Mouse (Mus musculus) left cerebral cortex, adult 8-10 months (tissue): ENCODE results near the gene Mdm4. TPM values are rescaled to one million over a fixed set of nuclear protein-coding genes. Genes with fewer than 3 reads are reported as not detected.
"Not testable (repeated sequence)": the region's sequence is repeated elsewhere in the genome, so short reads cannot be mapped to it uniquely, and the experiment has no call there.

Experiments used
- DNase-seq, 2 experiments: peaks; one replicate each; pipeline ENCODE4 v3.0.0; 2022; ENCODE audit warnings: low spot score in 2 of 2
- total RNA-seq, 4 experiments: library from RNA; stranded (reverse); gene quantifications; 2 replicates each; pipeline ENCODE4 v1.2.4; 2022

The Mdm4 gene
- total RNA-seq, 4 experiments from 2014 or later = 78.7 to 86.6 (median 81.7) TPM

DNA sequence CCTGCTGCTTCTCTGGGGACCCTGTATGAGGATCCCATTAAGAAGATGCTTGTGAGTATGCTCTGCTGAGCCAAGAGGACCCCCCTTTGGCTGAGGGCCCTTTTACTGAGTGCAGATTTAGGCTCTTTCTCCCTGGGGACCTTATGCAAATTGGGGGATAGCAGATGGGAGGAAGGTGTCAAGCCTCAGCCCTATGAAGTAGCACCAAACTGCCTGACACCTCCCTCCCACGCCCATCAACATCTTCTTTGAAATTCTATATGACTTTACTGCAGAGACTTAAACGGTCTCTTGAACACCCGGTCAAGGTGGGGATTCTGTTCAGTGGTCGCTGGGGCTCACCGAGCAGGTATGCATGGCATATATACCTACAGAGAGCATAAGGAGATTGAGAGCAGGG, 22.7 kb upstream of the Mdm4 start:
- DNase-seq = no peak

- no peak for DNase-seq
Measured at GRCm38 (mm10) chr1:133051829-133052228, 21.5 kb upstream of the Mdm4 start.

GRCm38 (mm10) chr1:133050001-133050431, 19.7 kb upstream of the Mdm4 start:
- no peak for DNase-seq

DNA sequence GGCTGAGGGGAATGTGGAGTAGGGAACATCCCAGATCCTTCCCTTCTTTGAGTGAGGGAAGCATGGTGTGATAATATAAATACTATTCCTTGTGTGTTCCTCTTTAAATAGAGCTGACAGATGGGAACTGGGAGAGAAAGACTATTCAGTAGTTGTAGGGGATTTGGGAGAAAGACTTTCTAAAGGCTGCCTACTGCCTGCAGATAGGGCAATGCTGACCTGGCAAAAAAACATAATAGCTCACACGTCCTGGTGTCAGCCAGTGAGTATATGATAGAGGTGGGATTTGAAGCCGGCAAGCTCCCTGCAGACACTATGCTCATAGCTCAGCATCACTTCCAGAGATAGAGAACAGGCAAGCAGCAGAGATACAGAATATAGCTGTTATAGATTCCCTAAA, 18.3 kb upstream of the Mdm4 start:
- no peak for DNase-seq

- no peak for DNase-seq
Measured at GRCm38 (mm10) chr1:133047575-133047974, 17.2 kb upstream of the Mdm4 start.

DNA sequence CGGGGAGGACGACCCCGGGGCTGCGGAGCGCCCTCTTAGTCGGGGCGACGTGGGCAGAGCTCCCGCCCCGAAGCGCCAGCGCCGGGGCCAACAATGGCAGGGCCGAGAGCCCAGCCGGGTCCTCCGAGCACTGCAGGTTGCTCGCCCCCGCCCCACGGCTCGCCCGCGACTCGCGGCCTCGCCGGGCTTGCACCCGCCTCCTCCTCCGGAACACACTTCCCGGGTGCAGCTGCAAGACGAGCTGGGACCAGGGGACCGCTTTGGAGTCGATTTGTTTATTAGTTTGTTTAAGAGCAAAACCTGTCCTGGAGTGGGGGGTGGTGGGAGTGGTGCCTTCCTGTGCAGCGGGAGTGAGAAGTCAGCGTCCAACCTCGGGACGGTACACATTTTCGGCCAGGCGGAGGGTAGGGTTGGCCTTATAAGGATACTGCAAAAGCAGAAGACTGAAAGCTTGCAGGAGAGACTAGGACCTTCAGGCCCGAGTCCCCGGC, 16.1 kb upstream of the Mdm4 start:
- no peak for DNase-seq

DNA sequence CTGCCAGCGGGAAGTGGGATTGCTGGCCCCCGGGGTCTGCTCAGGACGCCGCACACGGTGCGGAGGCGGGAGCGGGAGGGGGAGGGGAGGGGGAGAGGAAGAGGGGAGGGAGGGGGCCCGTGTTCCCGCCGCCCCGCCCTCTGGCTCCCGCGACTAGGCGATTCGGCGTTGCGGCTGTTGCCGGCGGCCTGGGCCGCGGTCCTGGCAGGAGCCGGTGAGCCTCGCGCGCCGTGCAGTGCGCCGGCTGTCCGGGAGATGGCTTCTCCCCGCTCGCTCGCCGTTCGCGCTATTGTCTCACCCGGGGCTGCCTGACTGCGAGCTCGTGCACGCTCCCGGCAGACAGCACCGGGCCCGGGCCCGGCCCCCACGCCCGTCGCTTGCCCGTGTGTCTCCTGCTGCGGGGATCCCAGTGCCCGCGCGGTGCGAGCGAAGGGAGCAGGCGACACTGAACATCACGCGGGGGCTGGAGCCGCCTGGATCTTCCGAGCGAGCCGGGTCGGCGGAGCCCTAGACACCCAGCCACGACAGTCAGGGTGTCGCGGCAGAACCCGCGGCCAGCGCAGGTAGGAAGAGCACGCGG, 15.6 kb upstream of the Mdm4 start:
- peak; percentile 46 to 51 for DNase-seq

GRCm38 (mm10) chr1:133045011-133045860, 14.9 kb upstream of the Mdm4 start, which contains the start of gene Pik3c2b:
Gene Pik3c2b, plus strand, starts transcription at chr1:133045667.
- peak in 1 of 2 experiments; percentile 39 for DNase-seq

GRCm38 (mm10) chr1:133039505-133039949, 9.2 kb upstream of the Mdm4 start:
- DNase-seq = no peak

DNA sequence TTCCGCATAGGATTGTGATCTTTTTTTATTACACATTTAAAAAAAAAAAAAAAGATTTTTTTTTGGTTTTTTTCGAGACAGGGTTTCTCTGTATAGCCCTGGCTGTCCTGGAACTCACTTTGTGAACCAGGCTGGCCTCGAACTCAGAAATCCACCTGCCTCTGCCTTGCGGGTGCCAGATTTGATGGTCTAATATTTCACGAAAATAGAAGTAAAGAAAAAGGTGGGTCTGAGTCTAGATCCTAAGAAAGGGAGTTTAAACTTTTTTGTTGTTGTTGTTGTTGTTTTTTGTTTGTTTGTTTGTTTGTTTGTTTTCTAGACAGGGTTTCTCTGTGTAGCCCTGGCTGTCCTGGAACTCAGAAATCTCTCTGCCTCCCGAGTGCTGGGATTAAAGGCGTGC, 4.3 kb upstream of the Mdm4 start:
- DNase-seq = not testable (repeated sequence)

DNA sequence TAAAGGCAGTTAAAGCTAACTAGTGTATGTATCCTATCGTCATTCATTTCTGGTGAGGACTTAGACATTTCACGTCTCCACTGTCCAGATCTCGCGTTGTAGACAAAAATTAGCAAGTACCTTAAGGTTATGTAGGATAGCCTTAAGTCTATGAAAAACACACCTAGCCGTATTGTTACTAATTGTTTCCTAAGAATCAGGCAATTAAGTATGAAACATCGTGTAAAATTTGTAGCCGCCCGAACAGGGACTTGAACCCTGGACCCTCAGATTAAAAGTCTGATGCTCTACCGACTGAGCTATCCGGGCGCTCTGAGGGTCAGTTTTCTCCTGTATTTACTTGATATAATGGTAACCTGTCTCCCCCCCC, 3.7 kb upstream of the Mdm4 start:
- DNase-seq = peak in 1 of 2 experiments; percentile 43

DNA sequence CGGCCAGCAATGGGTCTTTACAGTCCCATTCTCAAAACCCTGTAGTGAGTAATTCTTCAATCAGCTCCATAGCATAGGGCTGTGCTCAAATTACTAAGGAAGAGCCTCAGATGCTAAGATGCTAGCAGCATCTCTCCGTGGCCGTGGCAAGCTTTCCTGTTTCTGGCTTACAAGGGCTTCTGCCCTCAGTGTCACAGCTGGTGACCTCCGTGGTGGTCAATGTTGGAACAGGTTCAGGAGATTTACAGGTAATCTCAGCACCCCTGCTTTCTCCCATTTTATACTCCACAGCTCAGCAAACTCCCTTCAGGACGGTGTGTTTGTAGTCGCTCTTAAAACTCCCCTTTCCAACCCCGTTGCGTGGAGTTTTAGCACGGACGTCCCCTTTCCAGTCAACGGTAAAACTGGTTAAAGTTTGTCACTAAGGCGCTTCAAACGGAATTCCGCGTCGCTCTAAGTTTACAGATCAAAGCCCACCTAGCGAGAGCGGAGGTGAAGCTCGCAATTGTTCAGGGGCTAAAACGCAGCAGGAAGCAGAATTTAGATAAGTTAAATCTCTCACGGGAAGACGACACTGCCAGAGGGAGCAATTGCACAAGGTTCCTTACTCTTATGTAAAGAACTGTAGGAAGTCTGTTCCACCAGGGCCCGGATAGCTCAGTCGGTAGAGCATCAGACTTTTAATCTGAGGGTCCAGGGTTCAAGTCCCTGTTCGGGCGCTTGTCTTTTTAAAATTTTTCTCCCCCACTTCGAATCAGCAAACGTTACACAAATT, 3.1 kb upstream of the Mdm4 start:
- DNase-seq = peak; percentile 52 to 63

GRCm38 (mm10) chr1:133032981-133033315, 2.6 kb upstream of the Mdm4 start:
- no peak for DNase-seq

GRCm38 (mm10) chr1:133029744-133030143, 617 bp downstream of the Mdm4 start:
- DNase-seq = no peak

GRCm38 (mm10) chr1:133027980-133028379, 2.4 kb downstream of the Mdm4 start:
- DNase-seq = no peak

DNA sequence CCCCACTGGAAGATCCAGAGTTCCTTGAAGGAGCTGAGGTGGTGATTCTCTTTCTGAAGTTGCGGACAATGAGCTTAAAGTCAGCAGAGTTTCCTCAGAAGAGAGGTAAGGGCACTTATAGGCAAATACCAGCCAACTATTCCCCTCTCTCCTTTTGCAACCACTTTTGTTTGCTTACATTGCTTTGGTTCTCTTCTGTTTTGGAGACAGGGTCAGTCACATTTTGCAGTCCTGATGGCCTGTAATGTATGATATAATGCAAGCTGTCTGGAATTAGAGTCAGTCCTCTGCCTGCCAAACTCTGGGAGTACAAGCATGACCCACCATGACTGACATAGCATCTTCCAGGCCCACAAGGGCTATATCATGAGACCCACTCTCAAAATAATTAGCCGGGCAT, 3.2 kb downstream of the Mdm4 start:
- DNase-seq = no peak

DNA sequence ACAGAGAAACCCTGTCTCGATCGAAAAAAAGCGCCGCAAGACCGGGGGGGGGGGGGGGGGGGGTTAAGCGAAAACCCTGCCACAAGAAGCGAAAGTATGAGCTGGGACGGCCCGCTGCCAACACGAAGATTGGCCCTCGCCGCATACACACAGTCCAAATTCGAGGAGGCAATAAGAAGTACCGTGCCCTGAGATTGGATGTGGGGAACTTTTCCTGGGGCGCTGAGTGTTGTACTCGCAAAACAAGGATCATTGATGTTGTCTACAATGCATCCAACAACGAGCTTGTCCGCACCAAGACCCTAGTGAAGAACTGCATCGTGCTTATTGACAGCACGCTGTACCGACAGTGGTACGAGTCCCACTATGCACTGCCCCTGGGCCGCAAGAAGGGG, 4.6 kb downstream of the Mdm4 start:
- DNase-seq = not testable (repeated sequence)

DNA sequence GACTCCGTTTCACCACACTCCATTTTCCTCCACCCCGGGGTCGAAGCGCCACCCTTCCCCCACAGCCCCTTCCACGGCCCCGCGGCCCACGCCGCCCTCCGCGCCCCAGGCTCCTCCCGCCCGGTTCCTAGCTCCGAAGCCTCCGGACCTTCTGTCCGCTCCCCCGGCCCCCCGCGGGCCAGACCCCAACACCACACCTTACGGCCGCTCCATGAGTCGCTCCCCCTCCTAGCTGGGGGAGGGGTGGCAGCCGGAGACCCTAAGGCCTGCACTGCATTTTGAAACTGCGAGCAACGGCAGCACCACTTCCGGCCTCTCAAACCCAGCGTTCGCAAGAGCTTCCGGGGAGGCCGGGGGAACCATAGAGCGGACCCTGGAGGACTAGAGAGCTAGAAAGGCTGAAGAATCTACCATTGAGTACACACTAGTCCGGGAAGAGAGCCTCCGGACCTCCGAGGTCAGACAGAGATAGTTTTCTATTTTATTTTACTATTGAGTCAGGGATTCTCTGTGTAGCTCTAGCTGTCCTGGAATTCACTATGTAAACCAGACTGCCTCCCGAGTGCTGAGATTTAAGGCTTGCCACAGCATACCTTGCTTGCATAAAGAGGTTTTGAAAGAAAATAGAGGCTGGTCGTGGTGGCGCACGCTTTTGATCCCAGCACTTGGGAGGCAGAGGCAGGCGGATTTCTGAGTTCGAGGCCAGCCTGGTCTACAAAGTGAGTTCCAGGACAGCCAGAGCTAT, 5.1 kb downstream of the Mdm4 start:
- DNase-seq = peak; percentile 56 to 83

GRCm38 (mm10) chr1:133024426-133024825, 5.9 kb downstream of the Mdm4 start:
- no peak for DNase-seq

DNA sequence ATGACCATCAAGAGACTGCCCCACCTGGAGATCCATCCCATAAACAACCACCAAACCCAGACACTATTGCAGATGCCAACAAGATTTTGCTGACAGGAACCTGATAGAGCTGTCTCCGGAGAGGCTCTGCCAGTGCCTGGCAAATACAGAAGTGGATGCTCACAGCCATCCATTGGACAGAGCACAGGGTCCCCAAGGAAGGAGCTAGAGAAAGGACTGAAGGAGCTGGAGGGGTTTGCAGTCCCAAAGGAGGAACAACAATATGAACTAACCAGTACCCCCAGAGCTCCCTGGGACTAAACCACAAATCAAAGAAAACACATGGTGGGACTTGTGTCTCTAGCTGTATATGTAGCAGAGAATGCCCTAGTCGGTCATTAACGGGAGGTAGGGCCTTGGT, 6.6 kb downstream of the Mdm4 start:
- not testable (repeated sequence) for DNase-seq

GRCm38 (mm10) chr1:133021971-133022370, 8.4 kb downstream of the Mdm4 start:
- not testable (repeated sequence) for DNase-seq
